Mouse (Mus musculus) brain, adult 2 months (tissue): ENCODE results near the gene Wdr95.

Source experiments
- DNase-seq: peaks from one replicate; pipeline ENCODE4 v3.0.0; 2011; ENCODE audit warnings: low read depth, low spot score

Wdr95 gene

GRCm38 (mm10) chr5:149577449-149577848, 49.0 kb downstream of the Wdr95 start:
- no peak for DNase-seq

GRCm38 (mm10) chr5:149582642-149583262, 54.3 kb downstream of the Wdr95 start:
- no peak for DNase-seq

- DNase-seq: peak; percentile 37
These were observed 55.0 kb downstream of the Wdr95 start for GRCm38 (mm10) chr5:149583507-149583906.

GRCm38 (mm10) chr5:149584154-149584655, 55.7 kb downstream of the Wdr95 start:
- DNase-seq: peak; percentile 50

GRCm38 (mm10) chr5:149585231-149585630, 56.8 kb downstream of the Wdr95 start:
- DNase-seq: no peak

GRCm38 (mm10) chr5:149585910-149586309, 57.4 kb downstream of the Wdr95 start:
- DNase-seq: peak; percentile 35

GRCm38 (mm10) chr5:149587327-149587895, 58.9 kb downstream of the Wdr95 start:
- DNase-seq: no peak

- peak; percentile 22 for DNase-seq
These were observed 60.5 kb downstream of the Wdr95 start for GRCm38 (mm10) chr5:149588814-149589534.

GRCm38 (mm10) chr5:149589932-149590331, 61.5 kb downstream of the Wdr95 start:
- DNase-seq: no peak

GRCm38 (mm10) chr5:149594215-149594614, 65.7 kb downstream of the Wdr95 start:
- no peak for DNase-seq

GRCm38 (mm10) chr5:149597351-149597750, 68.9 kb downstream of the Wdr95 start:
- DNase-seq: no peak

- DNase-seq: peak; percentile 37
These were observed 73.5 kb downstream of the Wdr95 start for GRCm38 (mm10) chr5:149601996-149602395.

GRCm38 (mm10) chr5:149603241-149603640, 74.8 kb downstream of the Wdr95 start:
- DNase-seq: no peak

- DNase-seq: no peak
These were observed 78.7 kb downstream of the Wdr95 start for GRCm38 (mm10) chr5:149607083-149607720.

- DNase-seq: peak; percentile 53
These were observed 83.1 kb downstream of the Wdr95 start for GRCm38 (mm10) chr5:149611476-149612164.

- no peak for DNase-seq
These were observed 83.7 kb downstream of the Wdr95 start for GRCm38 (mm10) chr5:149612165-149612518.

GRCm38 (mm10) chr5:149612740-149613139, 84.3 kb downstream of the Wdr95 start:
- DNase-seq: peak; percentile 75

- no peak for DNase-seq
These were observed 87.7 kb downstream of the Wdr95 start for GRCm38 (mm10) chr5:149616138-149616537.

GRCm38 (mm10) chr5:149616817-149617216, 88.3 kb downstream of the Wdr95 start:
- no peak for DNase-seq

- peak; percentile 50 for DNase-seq
These were observed 89.4 kb downstream of the Wdr95 start for GRCm38 (mm10) chr5:149617776-149618425.

- peak; percentile 45 for DNase-seq
These were observed 93.7 kb downstream of the Wdr95 start for GRCm38 (mm10) chr5:149622152-149622551.
